Mouse (Mus musculus) spleen, embryonic (tissue): Measurements from ENCODE around the gene Syce1.
"Not testable (repeated sequence)": the region's sequence is repeated elsewhere in the genome, so short reads cannot be mapped to it uniquely, and the experiment has no call there.

ENCODE experiments used
- CTCF ChIA-PET: fragments of 350-600 bp; sonication (Branson Sonifier 250); formaldehyde crosslinking; loops from one replicate; lab custom pipeline; 2022; lab: Charles Lee

The Syce1 gene

DNA sequence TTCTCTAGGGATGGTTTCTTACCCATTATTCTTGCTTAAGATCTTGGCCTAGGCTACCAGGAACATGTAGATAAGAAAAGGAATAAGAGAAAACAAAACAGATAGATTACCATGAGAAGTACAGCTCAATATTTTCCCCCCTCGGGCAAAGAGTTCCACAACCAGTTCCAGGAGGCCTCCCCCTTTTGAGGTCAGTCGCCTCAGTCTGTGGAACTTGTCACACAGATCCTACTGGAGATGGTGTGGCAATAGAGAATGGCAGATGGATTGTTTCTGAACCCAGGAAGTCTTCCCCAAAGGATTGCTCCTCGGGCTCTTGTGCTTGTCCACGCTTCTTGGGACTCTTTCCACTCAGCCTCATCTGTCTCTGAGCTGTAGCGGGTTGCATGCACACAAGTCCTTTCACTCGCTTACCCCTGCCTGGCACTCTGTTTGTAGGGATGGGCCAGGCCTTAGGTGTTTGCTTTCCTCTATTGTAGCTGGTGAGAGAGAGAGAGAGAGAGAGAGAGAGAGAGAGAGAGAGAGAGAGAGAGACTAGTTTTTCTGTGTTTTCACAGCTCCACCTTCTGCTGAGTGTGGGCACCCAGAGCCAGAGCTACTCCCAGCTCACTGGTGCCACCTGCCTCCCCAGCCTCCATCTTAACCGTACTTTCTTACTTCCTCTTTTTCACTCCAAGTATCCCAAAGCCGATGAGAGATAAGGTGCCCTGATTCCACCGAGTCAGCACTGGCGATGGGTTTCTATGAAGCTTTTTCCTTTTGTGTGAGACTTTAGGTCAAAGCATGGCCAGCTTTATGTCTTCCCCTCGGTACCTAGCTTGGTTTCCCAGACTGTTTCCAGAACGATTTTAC lies 21.5 kb downstream of the Syce1 start:
- CTCF ChIA-PET = no interaction called here

DNA sequence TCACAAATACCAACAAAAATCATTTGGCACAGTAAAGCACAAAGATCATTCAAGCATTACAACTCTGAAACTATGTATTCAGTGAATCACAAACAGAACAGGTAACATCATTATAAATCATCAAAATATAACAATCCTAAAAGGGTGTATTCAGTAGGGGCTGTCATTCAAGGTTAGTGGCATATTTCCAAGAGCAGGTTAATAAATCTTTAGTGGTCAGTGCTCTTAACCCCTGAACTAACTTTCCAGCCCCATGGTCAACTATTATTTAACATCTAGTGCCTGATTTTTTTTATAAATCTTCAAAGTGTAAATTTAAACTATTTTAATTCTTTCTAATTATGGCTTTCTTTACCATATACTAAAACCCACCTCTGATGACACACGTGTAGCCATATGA lies 22.3 kb downstream of the Syce1 start:
- CTCF ChIA-PET = not testable (repeated sequence)

DNA sequence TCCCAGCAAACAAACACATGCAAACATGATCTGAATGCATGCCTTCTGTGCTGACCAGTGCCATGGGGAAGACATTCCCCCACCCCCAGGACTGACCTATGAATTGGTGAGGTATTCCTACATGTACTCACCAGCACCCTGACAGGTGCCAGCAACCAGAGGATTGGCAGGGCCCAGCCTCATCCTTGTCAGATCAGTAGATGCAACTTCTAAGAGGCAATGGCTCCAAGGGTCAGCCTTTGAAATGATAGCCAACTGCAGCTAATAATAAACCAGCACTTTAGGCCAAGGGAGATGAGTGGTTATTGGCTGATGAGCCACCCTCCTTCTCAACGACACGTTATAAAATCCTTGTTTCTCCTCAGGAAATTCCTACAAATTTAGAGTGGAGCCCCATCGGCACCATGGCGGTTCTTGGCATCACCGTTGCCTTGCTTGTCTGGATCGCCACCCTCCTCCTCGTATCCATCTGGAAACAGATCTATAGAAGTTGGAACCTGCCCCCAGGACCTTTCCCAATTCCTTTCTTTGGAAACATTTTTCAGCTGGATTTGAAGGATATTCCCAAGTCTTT lies 24.1 kb downstream of the Syce1 start, which contains the start of gene Cyp2e1:
Gene Cyp2e1, plus strand, starts transcription at position 293 of the 574 bp plus-strand sequence.
- CTCF ChIA-PET = no interaction called here

DNA sequence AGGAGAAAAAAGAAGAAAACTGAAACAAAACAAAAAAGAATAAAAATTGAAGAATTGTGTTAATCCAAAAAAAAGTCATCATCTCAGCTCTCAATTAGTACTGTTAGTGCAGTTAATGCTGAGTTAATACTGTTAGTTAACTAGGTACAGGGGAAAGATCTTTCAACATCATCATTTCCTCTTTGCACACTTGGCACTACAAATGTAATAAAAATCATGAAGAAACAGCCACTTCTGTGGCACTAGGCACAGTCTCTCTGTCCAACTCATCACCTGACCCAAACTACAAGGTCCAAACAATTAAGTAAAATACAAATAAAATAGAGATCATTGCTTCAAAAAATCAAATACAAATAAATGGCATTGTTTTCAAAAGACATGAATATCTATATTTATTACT lies 27.0 kb downstream of the Syce1 start:
- CTCF ChIA-PET = no interaction called here

DNA sequence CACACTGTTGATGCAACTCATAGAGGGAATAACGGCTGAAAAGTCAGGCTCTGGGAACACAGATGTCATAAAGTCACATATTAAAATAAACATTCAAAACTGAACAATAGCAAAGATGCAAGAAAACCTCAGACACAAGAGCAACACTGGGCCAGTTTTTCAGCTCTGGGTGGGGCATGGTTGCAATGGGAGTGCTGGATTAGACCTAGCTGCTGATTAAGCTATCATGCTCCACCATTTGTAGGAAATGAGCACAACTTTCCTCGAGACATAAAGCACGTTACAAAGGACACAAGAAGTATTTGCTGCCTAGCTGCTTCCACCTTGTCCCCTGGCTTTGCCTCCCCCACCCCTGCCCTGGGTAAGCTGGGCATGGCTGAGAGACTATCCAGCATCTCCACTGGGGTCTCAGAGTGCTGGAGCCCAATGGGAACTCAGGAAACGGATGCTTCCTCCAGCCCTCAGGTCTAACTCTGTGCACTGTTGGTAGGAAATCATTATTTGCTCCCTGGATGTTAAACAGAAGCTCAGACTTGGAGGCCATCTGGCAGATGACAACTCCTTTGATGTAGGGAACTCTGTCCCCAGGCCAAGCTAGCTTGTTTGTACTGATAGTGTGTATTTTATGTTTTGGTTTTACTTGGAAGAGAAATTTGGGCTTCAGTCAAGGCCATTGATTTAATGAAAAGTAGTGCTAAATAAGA lies 31.3 kb downstream of the Syce1 start:
- CTCF ChIA-PET = no interaction called here

DNA sequence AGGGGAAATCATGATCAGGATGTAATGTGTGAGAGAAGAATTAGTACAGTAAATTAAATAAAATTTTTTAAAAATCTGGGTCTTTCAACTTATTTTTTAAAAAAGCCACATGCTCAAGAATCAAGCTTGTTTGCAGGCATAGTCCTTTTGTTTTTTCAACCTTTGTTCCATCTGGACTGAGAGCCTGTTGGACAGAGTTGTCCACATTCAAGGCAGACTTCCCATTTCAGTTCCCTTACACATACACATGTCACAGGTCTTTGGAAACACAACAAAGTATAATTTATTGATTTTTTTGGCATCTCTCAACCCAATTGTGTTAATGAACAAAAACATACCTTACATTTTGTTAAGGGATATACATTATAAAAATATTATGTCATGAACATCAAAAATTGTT lies 33.1 kb downstream of the Syce1 start:
- CTCF ChIA-PET = interaction anchor here (0.6 kb wide), 1 partner anchor 1858 kb away, joined by 4 read pairs; no protein-coding TSS in a partner anchor

DNA sequence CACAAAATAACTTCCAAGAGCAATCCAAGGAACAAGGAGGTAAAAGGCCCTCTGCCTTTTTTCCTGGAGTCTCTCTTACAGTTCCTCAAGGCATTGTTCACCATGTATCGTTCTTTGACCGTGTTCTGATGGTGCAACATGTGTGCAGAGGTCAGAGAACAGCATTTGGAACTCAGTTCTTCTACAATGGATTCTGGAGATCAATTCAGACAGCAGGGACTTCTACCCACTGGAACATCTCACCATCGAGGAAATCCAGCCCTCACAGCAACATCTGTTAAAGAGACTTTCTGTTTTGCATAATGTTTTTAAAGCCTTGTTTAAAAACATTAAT lies 38.9 kb downstream of the Syce1 start:
- CTCF ChIA-PET = no interaction called here

DNA sequence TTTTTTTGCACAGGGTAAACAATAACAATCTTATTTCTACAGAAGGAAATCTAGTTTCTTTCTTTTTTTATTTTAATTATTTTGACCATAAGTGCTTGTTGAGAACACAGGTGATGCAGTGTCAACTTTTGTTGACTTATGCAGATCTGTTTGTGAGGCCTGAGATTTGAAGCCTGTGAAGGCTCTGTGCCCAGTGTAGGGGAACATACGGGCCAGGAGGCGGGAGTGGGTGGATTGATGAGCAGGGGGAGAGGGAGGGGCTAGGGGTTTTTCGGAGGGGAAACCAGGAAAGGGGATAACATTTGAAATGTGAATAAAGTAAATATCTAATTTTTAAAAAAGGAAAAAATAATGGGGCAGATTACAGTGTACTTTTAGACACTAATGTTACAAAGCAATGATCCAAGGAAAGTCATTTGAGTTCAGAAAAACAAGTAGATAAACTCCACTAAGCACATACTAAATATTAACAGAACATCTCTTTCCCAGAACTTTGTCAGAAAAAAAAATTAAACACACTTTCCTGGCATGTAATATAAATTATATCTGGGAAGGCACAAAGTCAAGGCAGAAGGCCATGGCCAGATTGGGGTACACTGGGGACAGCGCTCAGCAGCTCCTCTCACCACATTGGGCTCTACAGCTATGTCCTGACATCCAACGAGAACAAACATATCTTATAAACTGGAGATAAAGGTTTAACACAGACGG lies 39.4 kb downstream of the Syce1 start:
- CTCF ChIA-PET = no interaction called here

DNA sequence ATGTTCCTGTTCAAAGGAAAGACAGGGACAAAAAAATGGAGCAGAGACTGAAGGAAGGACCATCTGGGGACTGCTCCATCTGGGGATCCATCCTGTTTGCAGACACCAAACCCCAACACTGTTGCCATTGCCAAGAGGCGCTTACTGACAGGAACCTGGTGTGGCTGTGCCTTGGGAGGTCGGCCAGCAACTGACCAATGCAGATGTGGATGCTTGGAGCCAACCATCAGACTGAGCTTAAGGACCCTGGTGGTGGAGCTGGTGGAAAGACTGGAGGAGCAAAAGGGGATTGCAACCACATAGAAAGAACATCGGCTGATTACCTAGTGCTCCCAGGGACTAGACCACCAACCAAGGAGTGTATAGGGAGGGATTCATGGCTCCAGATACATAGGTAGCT lies 40.2 kb downstream of the Syce1 start:
- CTCF ChIA-PET = no interaction called here

DNA sequence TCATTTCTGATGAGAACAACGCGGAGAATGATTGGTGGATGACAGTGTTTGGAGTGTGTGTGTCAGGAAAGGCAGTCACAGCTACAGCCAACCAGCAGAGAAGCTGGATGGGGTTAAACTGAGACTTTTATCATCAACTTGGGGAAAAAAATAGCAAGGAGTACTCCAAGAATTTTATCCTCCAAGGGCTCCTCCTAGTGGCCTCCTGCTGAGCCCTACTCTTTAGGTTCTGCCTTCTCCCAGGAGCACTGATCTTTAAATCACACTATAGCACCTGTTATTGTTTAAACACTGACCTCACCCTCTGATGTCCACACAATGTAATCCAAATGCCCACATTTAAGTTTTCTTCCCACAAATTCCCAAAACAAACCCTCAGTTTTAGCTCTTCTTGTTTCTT lies 54.5 kb downstream of the Syce1 start:
- CTCF ChIA-PET = no interaction called here
